Mouse (Mus musculus): Measurements from ENCODE around the gene Irx4. TPM values are rescaled to one million over a fixed set of nuclear protein-coding genes. Genes with fewer than 3 reads are reported as not detected.

Irx4 gene
- polyA plus RNA-seq, 1 experiment from 2014 or later, result not detected

GRCm38 (mm10) chr13:73272794-73273282 lies 12.6 kb downstream of the Irx4 start:
- Histone ChIP-seq H3K9ac (replicated peaks) (no peak overlapping the region), H3K27me3 (ENCODE audit: insufficient read depth, low read length) (peaks cover 65% of the 10 kb centered on the region)
- DNase-seq, result no peak

GRCm38 (mm10) chr13:73273536-73273935 lies 13.3 kb downstream of the Irx4 start:
- Histone ChIP-seq H3K27me3 (ENCODE audit: insufficient read depth, low read length) (peaks cover 58% of the 10 kb centered on the region), H3K36me3 (replicated peaks; ENCODE audit: insufficient read depth, low read length) (no peaks in the 10 kb centered on the region), H3K4me3 (ENCODE audit: low read depth, low read length) (no peak overlapping the region), H3K4me1 (ENCODE audit: insufficient read depth) (no peaks in the 10 kb centered on the region), H3K9me3 (ENCODE audit: low read length) (no peaks in the 10 kb centered on the region), H3K27ac (ENCODE audit: low read depth) (no peak overlapping the region), H3K4me2 (ENCODE audit: low read depth, low read length) (no peak overlapping the region), H3K9ac (replicated peaks) (no peak overlapping the region)
- no peak for DNase-seq
- TF ChIP-seq CTCF (IDR thresholded peaks at IDR 0.05; ENCODE audit: low read depth) (no peak), EP300 (IDR thresholded peaks at IDR 0.05; ENCODE audit: low read depth) (no peak)
- no peak for ATAC-seq
- 13% methylated on average over 1 of the region's 1 CpGs for WGBS (ENCODE audit: insufficient replicate concordance)

More at GRCm38 (mm10) chr13:73272794-73273282, 12.6 kb downstream of the Irx4 start:
- Histone ChIP-seq H3K4me1 (ENCODE audit: insufficient read depth) (no peaks in the 10 kb centered on the region), H3K4me3 (ENCODE audit: low read depth, low read length) (no peak overlapping the region), H3K27ac (ENCODE audit: low read depth) (no peak overlapping the region), H3K4me2 (ENCODE audit: low read depth, low read length) (no peak overlapping the region), H3K36me3 (replicated peaks; ENCODE audit: insufficient read depth, low read length) (no peaks in the 10 kb centered on the region), H3K9me3 (ENCODE audit: low read length) (no peaks in the 10 kb centered on the region)
- no peak for ATAC-seq
- TF ChIP-seq CTCF (IDR thresholded peaks at IDR 0.05; ENCODE audit: low read depth) (no peak), EP300 (IDR thresholded peaks at IDR 0.05; ENCODE audit: low read depth) (no peak)

DNA sequence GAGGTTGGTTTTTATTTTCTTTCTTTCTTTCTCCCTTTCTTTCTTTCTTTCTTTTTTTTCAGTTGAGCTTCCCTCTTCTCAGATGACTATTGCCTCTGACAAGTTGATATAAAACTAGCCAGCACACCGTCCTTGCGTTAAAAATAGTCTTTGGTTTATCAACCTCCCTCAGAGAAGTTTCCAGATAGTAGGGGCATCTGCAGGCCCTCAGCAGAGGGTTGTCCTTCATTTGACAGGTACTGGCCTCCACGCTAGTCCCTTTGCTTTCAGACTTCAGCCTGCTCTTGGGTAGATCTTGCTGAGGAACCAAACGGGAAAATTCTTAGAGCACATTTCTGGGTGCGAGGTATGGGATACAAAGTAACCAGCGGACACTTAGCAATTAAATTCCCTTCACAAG lies 17.1 kb downstream of the Irx4 start:
- Histone ChIP-seq H3K36me3 (replicated peaks; ENCODE audit: insufficient read depth, low read length) (no peaks in the 10 kb centered on the region), H3K4me2 (ENCODE audit: low read depth, low read length) (no peak overlapping the region), H3K4me3 (ENCODE audit: low read depth, low read length) (no peak overlapping the region), H3K9me3 (ENCODE audit: low read length) (no peaks in the 10 kb centered on the region), H3K9ac (replicated peaks) (no peak overlapping the region), H3K27ac (ENCODE audit: low read depth) (no peak overlapping the region), H3K27me3 (ENCODE audit: insufficient read depth, low read length) (peaks cover 20% of the 10 kb centered on the region), H3K4me1 (ENCODE audit: insufficient read depth) (no peaks in the 10 kb centered on the region)
- TF ChIP-seq CTCF (IDR thresholded peaks at IDR 0.05; ENCODE audit: low read depth) (no peak), EP300 (IDR thresholded peaks at IDR 0.05; ENCODE audit: low read depth) (no peak)
- WGBS (ENCODE audit: insufficient replicate concordance), result 68% methylated on average over 6 of the region's 6 CpGs
- ATAC-seq (no peak), DNase-seq (no peak)

DNA sequence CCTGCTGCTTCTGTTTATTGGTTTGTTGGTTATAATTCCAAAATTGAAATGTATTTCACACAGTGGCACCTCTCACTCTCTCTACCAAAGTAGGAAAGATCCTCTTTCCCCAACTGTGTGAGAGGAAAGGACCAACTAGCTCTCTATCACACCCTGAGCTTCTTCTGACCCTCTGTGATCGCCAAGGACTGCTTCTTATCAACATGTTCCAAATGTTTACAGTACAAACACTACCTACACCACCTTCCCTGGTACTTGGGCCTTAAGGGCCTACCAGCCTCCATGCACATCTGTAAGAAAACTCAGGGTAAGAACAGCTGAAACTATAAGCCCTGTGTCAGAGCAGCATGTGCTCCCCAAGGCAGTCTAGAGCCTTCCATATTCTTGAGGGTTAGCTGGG lies 17.5 kb downstream of the Irx4 start:
- TF ChIP-seq EP300 (IDR thresholded peaks at IDR 0.05; ENCODE audit: low read depth), result no peak
- TF ChIP-seq CTCF (IDR thresholded peaks at IDR 0.05; ENCODE audit: low read depth), result no peak
- H3K9ac ChIP-seq (replicated peaks), result no peak overlapping the region
- 18% methylated on average over 1 of the region's 1 CpGs for WGBS (ENCODE audit: insufficient replicate concordance)
- H3K9me3 ChIP-seq (ENCODE audit: low read length), result no peaks in the 10 kb centered on the region
- no peak overlapping the region for H3K4me3 ChIP-seq (ENCODE audit: low read depth, low read length)
- H3K4me2 ChIP-seq (ENCODE audit: low read depth, low read length), result no peak overlapping the region
- peaks cover 16% of the 10 kb centered on the region for H3K27me3 ChIP-seq (ENCODE audit: insufficient read depth, low read length)
- no peak overlapping the region for H3K27ac ChIP-seq (ENCODE audit: low read depth)
- no peak for ATAC-seq
- H3K4me1 ChIP-seq (ENCODE audit: insufficient read depth), result no peaks in the 10 kb centered on the region
- no peaks in the 10 kb centered on the region for H3K36me3 ChIP-seq (replicated peaks; ENCODE audit: insufficient read depth, low read length)
- DNase-seq, result no peak

DNA sequence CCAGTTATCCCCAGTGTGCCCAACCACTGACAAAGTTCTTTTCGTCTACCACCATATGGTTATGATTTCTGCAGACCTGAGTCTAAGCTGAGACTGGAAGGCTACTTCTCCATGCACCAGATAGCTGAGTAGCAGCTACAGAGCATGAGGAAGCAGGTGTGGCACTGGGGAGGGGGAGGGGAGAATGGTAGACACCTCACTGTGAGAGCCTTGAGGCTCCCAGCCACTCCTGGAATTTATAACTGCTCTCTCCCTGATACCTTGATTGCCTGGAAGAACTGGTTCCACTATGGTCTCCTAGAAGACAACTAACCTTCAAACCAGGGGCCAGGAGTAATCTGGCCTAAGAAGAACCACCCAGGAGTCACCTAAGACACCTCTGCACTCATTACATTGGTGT lies 18.9 kb downstream of the Irx4 start:
- no peaks in the 10 kb centered on the region for H3K9me3 ChIP-seq (ENCODE audit: low read length)
- H3K4me3 ChIP-seq (ENCODE audit: low read depth, low read length), result no peak overlapping the region
- WGBS (ENCODE audit: insufficient replicate concordance), result 52% methylated on average over 1 of the region's 1 CpGs
- TF ChIP-seq EP300 (IDR thresholded peaks at IDR 0.05; ENCODE audit: low read depth) (no peak), CTCF (IDR thresholded peaks at IDR 0.05; ENCODE audit: low read depth) (no peak)
- no peaks in the 10 kb centered on the region for H3K4me1 ChIP-seq (ENCODE audit: insufficient read depth)
- ATAC-seq (no peak), DNase-seq (no peak)
- no peak overlapping the region for H3K9ac ChIP-seq (replicated peaks)
- peaks cover 2% of the 10 kb centered on the region; the same call in 1 of the 2 replicates for H3K27me3 ChIP-seq (ENCODE audit: insufficient read depth, low read length)
- no peak overlapping the region for H3K4me2 ChIP-seq (ENCODE audit: low read depth, low read length)
- no peaks in the 10 kb centered on the region for H3K36me3 ChIP-seq (replicated peaks; ENCODE audit: insufficient read depth, low read length)
- no peak overlapping the region for H3K27ac ChIP-seq (ENCODE audit: low read depth)

DNA sequence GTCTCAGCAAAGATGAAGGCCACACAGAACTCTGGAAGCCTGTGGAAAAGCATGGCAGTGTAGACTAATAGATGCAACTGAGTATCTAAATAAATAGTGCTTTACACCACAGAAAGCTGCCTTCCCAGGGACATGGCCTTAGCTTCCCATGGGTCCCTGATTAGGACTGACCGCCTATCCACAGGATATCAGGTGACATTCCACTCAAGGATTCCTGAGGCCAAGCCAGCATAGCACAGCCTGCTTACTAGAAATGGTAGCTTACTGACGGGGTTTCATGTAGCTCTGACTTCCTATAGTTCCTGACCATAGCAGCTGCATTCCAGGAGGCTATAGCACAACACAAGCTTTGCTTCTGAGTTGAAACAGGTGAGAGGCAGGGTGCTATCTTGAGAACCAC lies 22.1 kb downstream of the Irx4 start:
- Histone ChIP-seq H3K9me3 (ENCODE audit: low read length) (no peaks in the 10 kb centered on the region), H3K4me2 (ENCODE audit: low read depth, low read length) (no peak overlapping the region), H3K27ac (ENCODE audit: low read depth) (no peak overlapping the region), H3K9ac (replicated peaks) (no peak overlapping the region), H3K4me1 (ENCODE audit: insufficient read depth) (no peaks in the 10 kb centered on the region), H3K36me3 (replicated peaks; ENCODE audit: insufficient read depth, low read length) (no peaks in the 10 kb centered on the region), H3K27me3 (ENCODE audit: insufficient read depth, low read length) (no peaks in the 10 kb centered on the region), H3K4me3 (ENCODE audit: low read depth, low read length) (no peak overlapping the region)
- ATAC-seq, result no peak
- no peak for TF ChIP-seq EP300 (IDR thresholded peaks at IDR 0.05; ENCODE audit: low read depth)
- no peak for TF ChIP-seq CTCF (IDR thresholded peaks at IDR 0.05; ENCODE audit: low read depth)
- 55% methylated on average over 2 of the region's 2 CpGs for WGBS (ENCODE audit: insufficient replicate concordance)
- no peak for DNase-seq

GRCm38 (mm10) chr13:73283534-73283933 lies 23.3 kb downstream of the Irx4 start:
- H3K36me3 ChIP-seq (replicated peaks; ENCODE audit: insufficient read depth, low read length), result no peaks in the 10 kb centered on the region
- no peaks in the 10 kb centered on the region for H3K27me3 ChIP-seq (ENCODE audit: insufficient read depth, low read length)
- 64% methylated on average over 1 of the region's 1 CpGs for WGBS (ENCODE audit: insufficient replicate concordance)
- H3K9me3 ChIP-seq (ENCODE audit: low read length), result no peaks in the 10 kb centered on the region
- DNase-seq (no peak), ATAC-seq (no peak)
- no peak overlapping the region for H3K4me3 ChIP-seq (ENCODE audit: low read depth, low read length)
- H3K4me1 ChIP-seq (ENCODE audit: insufficient read depth), result no peaks in the 10 kb centered on the region
- H3K4me2 ChIP-seq (ENCODE audit: low read depth, low read length), result no peak overlapping the region
- H3K9ac ChIP-seq (replicated peaks), result no peak overlapping the region
- no peak overlapping the region for H3K27ac ChIP-seq (ENCODE audit: low read depth)
- TF ChIP-seq EP300 (IDR thresholded peaks at IDR 0.05; ENCODE audit: low read depth) (no peak), CTCF (IDR thresholded peaks at IDR 0.05; ENCODE audit: low read depth) (no peak)

Measured in liver, postnatal 0 days (tissue).